Mouse (Mus musculus) forebrain, embryonic 14.5 days (tissue): ENCODE results near the gene Art2b. TPM values are rescaled to one million over a fixed set of nuclear protein-coding genes. Genes with fewer than 3 reads are reported as not detected.
"Not testable (repeated sequence)": the region's sequence is repeated elsewhere in the genome, so short reads cannot be mapped to it uniquely, and the experiment has no call there.

Source experiments
- ATAC-seq: fragments of 200-750 bp; cut with Nextera tagmentation; 2 replicates; pipeline ENCODE4 v1.8.0; 2017; ENCODE audit warnings: mild to moderate bottlenecking, moderate library complexity
- DNase-seq: peaks from one replicate; pipeline ENCODE4 v3.0.0-alpha.2; 2015; ENCODE audit warnings: low spot score
- H3K27ac ChIP-seq: fragments of 300-500 bp; sonication (generic); 2 replicates; pipeline ENCODE4 v1.5.1; 2014; ENCODE audit warnings: low read depth, mild to moderate bottlenecking, control low read depth, low read length, moderate library complexity
- H3K27me3 ChIP-seq: fragments of 300-500 bp; sonication (generic); replicated peaks from 2 replicates; pipeline ENCODE4 v1.6.1; 2014; ENCODE audit warnings: low read length, control low read depth, mixed read lengths; ENCODE audit not compliant: control insufficient read depth, insufficient read depth
- H3K36me3 ChIP-seq: fragments of 300-500 bp; sonication (generic); 2 replicates; pipeline ENCODE4 v1.6.1; 2014; ENCODE audit warnings: low read length, control low read depth; ENCODE audit not compliant: control insufficient read depth, insufficient read depth
- H3K4me1 ChIP-seq: fragments of 300-500 bp; sonication (generic); 2 replicates; pipeline ENCODE4 v1.6.1; 2014; ENCODE audit warnings: antibody characterized with exemption, low read length, control low read depth; ENCODE audit not compliant: control insufficient read depth, insufficient read depth
- H3K4me2 ChIP-seq: fragments of 300-500 bp; sonication (generic); 2 replicates; pipeline ENCODE4 v1.6.1; 2014; ENCODE audit warnings: mild to moderate bottlenecking, control low read depth, low read length
- H3K4me3 ChIP-seq: fragments of 300-500 bp; sonication (generic); 2 replicates; pipeline ENCODE4 v1.5.1; 2014; ENCODE audit warnings: low read depth, low read length, control low read depth
- H3K9ac ChIP-seq: fragments of 300-500 bp; sonication (generic); 2 replicates; pipeline ENCODE4 v1.6.1; 2014; ENCODE audit warnings: mild to moderate bottlenecking, low read length, control low read depth, moderate library complexity
- H3K9me3 ChIP-seq: fragments of 300-500 bp; sonication (generic); replicated peaks from 2 replicates; pipeline ENCODE4 v1.6.1; 2016; ENCODE audit warnings: low read length, control low read depth, mixed read lengths; ENCODE audit not compliant: control insufficient read depth
- WGBS: fragments of 180-500 bp; shearing (Covaris S2); extraction: QIAGEN DNeasy Blood & Tissue Kit; methylation state at CpG from one replicate; pipeline ENCODE4 v1.1.7; 2014; 5-methylcytosine and 5-hydroxymethylcytosine counted together
- polyA plus RNA-seq: library from polyadenylated mRNA; unstranded; fragments of >200 nt; fragmentation: Nextera tagmentation; extraction: Ambion mirVana; gene quantifications from 2 replicates; pipeline ENCODE4 v1.2.1, GENCODE M21; 2014

Gene Art2b
- polyA plus RNA-seq, 1 experiment from 2014 or later: not detected

GRCm38 (mm10) chr7:101617438-101618165, 32.2 kb upstream of the Art2b start:
- Histone ChIP-seq H3K27me3 (no peaks in the 10 kb centered on the region), H3K4me3 (no peak overlapping the region), H3K4me2 (no peak overlapping the region), H3K9ac (no peak overlapping the region), H3K4me1 (no peaks in the 10 kb centered on the region), H3K36me3 (no peaks in the 10 kb centered on the region), H3K27ac (no peak overlapping the region), H3K9me3 (no peaks in the 10 kb centered on the region)
- 67% methylated on average over 10 of the region's 10 CpGs for WGBS
- ATAC-seq (no peak), DNase-seq (no peak)

- Histone ChIP-seq H3K27ac (no peak overlapping the region), H3K9ac (no peak overlapping the region), H3K36me3 (no peaks in the 10 kb centered on the region), H3K4me1 (no peaks in the 10 kb centered on the region), H3K4me2 (no peak overlapping the region), H3K9me3 (no peaks in the 10 kb centered on the region), H3K4me3 (no peak overlapping the region), H3K27me3 (no peaks in the 10 kb centered on the region)
- DNase-seq (no peak), ATAC-seq (no peak)
- 85% methylated on average over 6 of the region's 6 CpGs for WGBS
Observed at GRCm38 (mm10) chr7:101616136-101616835, 30.9 kb upstream of the Art2b start.

- Histone ChIP-seq H3K27me3 (no peaks in the 10 kb centered on the region), H3K4me3 (no peak overlapping the region), H3K4me1 (no peaks in the 10 kb centered on the region), H3K9me3 (no peaks in the 10 kb centered on the region), H3K4me2 (no peak overlapping the region), H3K9ac (no peak overlapping the region), H3K36me3 (no peaks in the 10 kb centered on the region), H3K27ac (no peak overlapping the region)
- WGBS: 73% methylated on average over 7 of the region's 7 CpGs
- ATAC-seq (no peak), DNase-seq (no peak)
Observed at GRCm38 (mm10) chr7:101615406-101615805, 30.0 kb upstream of the Art2b start.

GRCm38 (mm10) chr7:101612786-101613527, 27.6 kb upstream of the Art2b start:
- H3K9ac ChIP-seq, H3K36me3 ChIP-seq, H3K27me3 ChIP-seq, H3K4me3 ChIP-seq, H3K9me3 ChIP-seq, DNase-seq, H3K27ac ChIP-seq, ATAC-seq, H3K4me1 ChIP-seq, H3K4me2 ChIP-seq: not testable (repeated sequence)
- 90% methylated on average over 8 of the region's 8 CpGs for WGBS

GRCm38 (mm10) chr7:101607845-101608244, 22.4 kb upstream of the Art2b start:
- Histone ChIP-seq H3K27ac (no peak overlapping the region), H3K36me3 (no peaks in the 10 kb centered on the region), H3K9me3 (no peaks in the 10 kb centered on the region), H3K4me1 (no peaks in the 10 kb centered on the region), H3K4me3 (no peak overlapping the region), H3K4me2 (no peak overlapping the region), H3K27me3 (no peaks in the 10 kb centered on the region), H3K9ac (no peak overlapping the region)
- ATAC-seq (no peak), DNase-seq (no peak)
- 82% methylated on average over 6 of the region's 6 CpGs for WGBS

- WGBS: 95% methylated on average over 1 of the region's 1 CpGs
- no peaks in the 10 kb centered on the region for H3K36me3 ChIP-seq
- no peak overlapping the region for H3K27ac ChIP-seq
- no peaks in the 10 kb centered on the region for H3K9me3 ChIP-seq
- H3K9ac ChIP-seq: no peak overlapping the region
- ATAC-seq: no peak
- H3K4me3 ChIP-seq: no peak overlapping the region
- no peak for DNase-seq
- no peaks in the 10 kb centered on the region for H3K27me3 ChIP-seq
- H3K4me1 ChIP-seq: no peaks in the 10 kb centered on the region
- no peak overlapping the region for H3K4me2 ChIP-seq
Observed at GRCm38 (mm10) chr7:101600406-101600805, 15.0 kb upstream of the Art2b start.

GRCm38 (mm10) chr7:101598482-101598881, 13.1 kb upstream of the Art2b start:
- 54% methylated on average over 2 of the region's 2 CpGs for WGBS
- H3K27ac ChIP-seq: no peak overlapping the region
- H3K27me3 ChIP-seq: no peaks in the 10 kb centered on the region
- H3K4me3 ChIP-seq: no peak overlapping the region
- H3K4me2 ChIP-seq: no peak overlapping the region
- no peaks in the 10 kb centered on the region for H3K4me1 ChIP-seq
- ATAC-seq: peak; percentile 88
- H3K36me3 ChIP-seq: no peaks in the 10 kb centered on the region
- peak; percentile 52 for DNase-seq
- H3K9me3 ChIP-seq: no peaks in the 10 kb centered on the region
- no peak overlapping the region for H3K9ac ChIP-seq

- Histone ChIP-seq H3K4me1 (no peaks in the 10 kb centered on the region), H3K4me2 (no peak overlapping the region), H3K36me3 (no peaks in the 10 kb centered on the region), H3K27ac (no peak overlapping the region), H3K4me3 (no peak overlapping the region), H3K9me3 (no peaks in the 10 kb centered on the region), H3K9ac (no peak overlapping the region), H3K27me3 (no peaks in the 10 kb centered on the region)
- DNase-seq: no peak
- no peak for ATAC-seq
- WGBS: 84% methylated on average over 2 of the region's 2 CpGs
Observed at GRCm38 (mm10) chr7:101594969-101595368, 9.6 kb upstream of the Art2b start.

GRCm38 (mm10) chr7:101584271-101584670, 1.1 kb downstream of the Art2b start:
- WGBS: 62% methylated on average over 6 of the region's 6 CpGs
- not testable (repeated sequence) for ATAC-seq

More at GRCm38 (mm10) chr7:101584271-101584670, 1.1 kb downstream of the Art2b start:
- H3K27me3 ChIP-seq, DNase-seq, H3K9me3 ChIP-seq, H3K4me1 ChIP-seq, H3K27ac ChIP-seq, H3K4me3 ChIP-seq, H3K4me2 ChIP-seq, H3K36me3 ChIP-seq, H3K9ac ChIP-seq: not testable (repeated sequence)
